Mouse (Mus musculus): Measurements from ENCODE around the gene Krba1. TPM values are rescaled to one million over a fixed set of nuclear protein-coding genes. Genes with fewer than 3 reads are reported as not detected.
A peak's percentile ranks its signal among the peaks of the same experiment; 100 is the strongest.

The Krba1 gene
- total RNA-seq, 2 experiments from 2014 or later, result 12.3 to 16.1 TPM

- DNase-seq, result no peak
Measured at GRCm38 (mm10) chr6:48424074-48424473, 28.7 kb downstream of the Krba1 start.

- no peak for DNase-seq
Measured at GRCm38 (mm10) chr6:48426956-48427355, 31.6 kb downstream of the Krba1 start.

GRCm38 (mm10) chr6:48428769-48429557 lies 33.6 kb downstream of the Krba1 start:
- DNase-seq, result no peak

- DNase-seq, result no peak
Measured at GRCm38 (mm10) chr6:48430748-48431147, 35.4 kb downstream of the Krba1 start.

- no peak for DNase-seq
Measured at GRCm38 (mm10) chr6:48432893-48433816, 37.8 kb downstream of the Krba1 start.

GRCm38 (mm10) chr6:48434651-48435050 lies 39.3 kb downstream of the Krba1 start:
- DNase-seq, result no peak

DNA sequence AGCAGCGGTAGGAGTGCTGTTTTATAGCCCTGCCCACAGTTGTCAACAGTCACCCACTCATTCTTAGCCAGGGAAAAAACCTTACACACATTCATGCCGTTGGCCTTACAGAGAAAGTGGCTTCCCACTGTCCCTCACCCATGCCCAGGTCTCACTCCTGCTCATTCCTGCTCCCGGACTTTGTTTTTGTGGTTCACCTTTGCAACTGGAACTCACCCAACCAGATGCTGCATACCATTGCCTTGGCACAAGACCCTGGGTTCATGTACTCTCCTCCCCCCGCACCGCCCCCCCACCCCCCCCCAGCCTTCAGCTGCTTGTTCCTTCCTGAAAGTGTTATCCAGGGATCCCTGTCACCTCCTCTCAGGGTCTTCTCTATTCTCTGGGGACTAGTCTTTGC lies 39.7 kb downstream of the Krba1 start:
- no peak for DNase-seq

DNA sequence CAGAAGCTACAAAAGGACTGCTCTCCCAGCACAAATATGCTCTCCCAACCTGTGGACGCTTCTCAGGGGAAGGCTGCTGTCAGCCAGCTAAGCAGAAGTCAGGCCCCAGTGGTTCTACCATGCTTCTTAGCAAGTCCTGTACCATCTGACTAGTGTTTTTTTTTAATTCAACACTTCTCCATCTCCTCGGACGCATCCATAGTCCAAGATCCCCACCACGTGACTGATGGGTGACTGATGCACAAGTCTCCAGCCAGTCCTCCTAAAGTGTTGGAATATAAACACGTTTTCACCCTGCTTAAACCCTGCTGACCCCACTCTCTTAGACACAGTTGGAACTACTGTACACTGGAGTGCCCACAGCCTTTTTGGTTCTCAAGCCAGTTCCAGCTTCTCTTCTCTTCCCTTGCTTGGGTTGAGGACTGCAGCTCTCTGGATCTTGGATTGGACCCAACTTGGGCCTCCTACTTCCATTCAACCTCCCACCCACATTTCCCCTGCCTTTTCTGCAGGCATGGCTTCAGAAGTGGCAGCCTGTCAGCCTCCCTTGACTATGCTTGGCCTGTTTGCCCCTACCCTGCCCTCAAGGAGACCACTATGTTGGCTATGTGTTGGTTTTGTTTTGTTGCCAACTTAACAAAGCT lies 40.4 kb downstream of the Krba1 start:
- DNase-seq, result no peak

GRCm38 (mm10) chr6:48437679-48438376 lies 42.4 kb downstream of the Krba1 start:
- no peak for DNase-seq

- DNase-seq, result no peak
Measured at GRCm38 (mm10) chr6:48438475-48439125, 43.2 kb downstream of the Krba1 start.

DNA sequence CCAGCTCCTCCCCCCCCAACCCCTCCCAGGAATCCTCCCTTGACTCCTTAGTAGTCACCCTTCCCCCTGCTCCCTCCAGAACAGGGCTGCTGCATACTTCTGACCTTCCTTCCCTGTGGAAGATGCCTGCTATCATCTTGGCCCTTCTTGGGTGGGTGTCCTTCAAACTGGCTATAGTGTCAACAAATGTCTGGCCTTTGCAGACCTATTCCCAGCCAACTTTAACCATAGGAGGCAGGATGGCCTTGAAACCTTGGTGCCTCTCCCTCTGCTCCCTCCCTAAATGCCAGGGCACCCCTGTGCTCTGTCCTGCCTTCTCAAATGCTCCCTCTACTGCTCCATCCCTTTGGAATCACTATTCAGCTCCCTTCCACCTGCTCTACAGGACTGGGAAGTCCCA lies 44.3 kb downstream of the Krba1 start:
- DNase-seq, result no peak

DNA sequence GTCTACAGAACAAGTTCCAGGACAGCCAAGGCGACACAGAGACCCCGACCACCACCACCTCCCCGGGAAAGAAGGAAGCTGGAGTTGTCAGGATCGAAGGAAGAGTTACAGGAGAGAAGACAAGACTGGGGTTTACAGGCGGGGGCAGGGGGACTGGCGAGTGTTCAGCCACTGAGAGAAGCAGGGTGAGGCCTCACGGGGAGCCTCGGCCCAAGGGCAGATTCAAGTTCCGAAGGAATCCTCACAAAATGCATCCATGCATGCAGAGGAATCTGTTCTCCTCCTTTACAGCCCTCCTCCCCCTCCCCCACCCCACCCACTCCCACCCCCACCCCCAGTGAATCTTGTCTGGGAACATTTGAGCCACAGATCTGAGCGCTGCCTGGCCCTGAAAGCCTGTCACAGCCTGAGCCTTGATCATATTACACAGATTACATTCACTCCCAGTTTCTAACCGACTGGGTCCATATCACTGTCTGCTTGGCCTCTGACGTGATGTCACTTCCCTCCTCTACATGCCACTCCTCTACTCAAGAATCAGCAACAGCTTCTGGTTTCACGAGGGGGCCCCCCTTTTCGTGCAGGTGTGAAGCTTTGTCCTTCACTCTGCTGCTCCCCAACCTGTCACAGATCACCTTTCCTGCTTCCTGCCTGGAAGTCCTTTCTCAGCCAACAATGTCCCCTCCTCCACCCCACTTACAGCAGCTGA lies 45.1 kb downstream of the Krba1 start:
- no peak for DNase-seq

GRCm38 (mm10) chr6:48443592-48444309 lies 48.4 kb downstream of the Krba1 start:
- peak; percentile 96 for DNase-seq

GRCm38 (mm10) chr6:48444310-48445180 lies 49.2 kb downstream of the Krba1 start:
- DNase-seq, result peak; percentile 80

DNA sequence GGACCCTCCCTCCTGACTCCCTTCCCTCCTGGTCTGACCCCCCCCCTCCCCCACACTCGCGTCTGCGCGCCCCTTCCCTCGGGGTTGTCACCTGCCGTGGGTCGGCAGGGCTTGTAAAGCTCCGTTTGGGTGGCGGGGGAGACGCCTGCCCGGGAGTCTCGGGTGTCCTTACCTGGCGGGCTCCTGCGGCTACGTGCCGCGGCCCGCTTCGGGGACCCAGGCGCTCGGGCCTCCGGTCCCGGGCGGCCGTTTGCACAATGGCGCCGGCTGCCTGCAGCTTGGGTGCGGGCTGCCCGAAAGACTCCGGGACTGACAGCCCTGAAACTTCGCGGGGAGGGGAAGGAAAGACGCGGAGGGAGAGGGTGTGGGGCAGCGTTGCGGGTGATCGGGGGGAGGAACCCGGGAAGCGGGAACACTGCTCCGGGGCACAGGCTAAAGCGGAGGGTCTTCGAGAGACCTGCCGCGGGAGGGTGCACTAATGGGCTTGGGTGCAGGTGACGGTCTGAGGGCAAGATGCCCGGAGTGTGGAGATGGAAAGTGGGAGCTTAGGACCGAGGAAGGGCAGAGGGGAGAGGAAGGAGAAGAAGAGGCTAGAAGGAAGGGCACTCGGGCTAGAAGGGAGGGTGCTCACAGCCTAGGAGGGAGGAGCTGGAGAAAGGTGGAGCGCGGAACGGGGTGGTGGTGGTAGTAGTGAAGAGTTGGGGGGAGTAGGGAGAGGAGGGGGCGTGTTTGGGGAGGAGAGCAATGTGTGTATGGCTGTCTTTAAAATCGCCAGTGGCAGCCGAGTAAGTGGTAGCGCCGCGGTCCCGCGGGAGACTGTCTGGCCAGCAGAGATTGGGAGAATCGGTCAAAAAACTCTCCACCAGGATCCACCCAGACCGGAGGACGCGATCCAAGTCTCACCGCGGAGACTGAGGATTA lies 50.1 kb downstream of the Krba1 start, which contains the start of gene Zfp467:
Gene Zfp467 (minus strand): TSS at position 645 of the 921 bp plus-strand sequence.
- peak; percentile 57 for DNase-seq

DNA sequence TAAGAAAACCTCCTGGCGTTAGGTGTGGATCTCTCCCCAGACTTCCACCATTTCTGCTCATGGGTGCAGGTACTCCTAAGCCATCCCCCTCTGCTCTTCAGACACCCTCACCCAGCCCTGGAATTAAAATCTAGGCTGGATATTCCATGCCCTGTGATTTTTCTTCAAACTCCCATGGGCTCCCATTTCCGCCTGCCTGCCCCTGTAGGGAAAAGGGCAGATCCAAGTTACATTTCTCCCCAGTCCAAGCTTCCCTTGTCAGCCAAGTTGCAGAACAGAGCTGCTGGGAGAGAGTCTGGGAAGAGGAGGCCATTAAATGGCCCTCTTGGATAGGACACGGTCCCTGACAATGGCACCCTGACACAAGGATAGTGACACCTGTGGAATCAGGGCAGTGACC lies 50.9 kb downstream of the Krba1 start:
- DNase-seq, result no peak

DNA sequence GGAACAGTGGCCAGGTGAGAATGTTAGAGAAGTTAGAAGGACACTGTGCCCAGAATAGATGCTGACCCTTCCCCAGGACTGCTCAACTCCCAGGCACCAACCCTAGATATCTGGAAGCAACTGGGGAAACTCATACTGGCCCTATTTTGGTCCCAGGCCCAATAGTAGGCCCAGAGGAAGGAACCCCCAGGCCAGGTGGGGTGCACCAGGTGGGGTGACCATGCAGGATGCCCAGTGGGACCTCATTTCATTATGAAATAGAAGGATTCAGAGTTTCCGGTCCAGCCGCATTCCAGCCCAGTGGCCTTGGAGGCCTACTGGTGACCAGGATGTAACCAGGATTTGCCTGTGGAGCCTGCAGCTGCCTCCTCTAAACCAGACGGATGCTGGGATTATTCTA lies 51.5 kb downstream of the Krba1 start:
- DNase-seq, result no peak

- no peak for DNase-seq
Measured at GRCm38 (mm10) chr6:48447929-48448328, 52.5 kb downstream of the Krba1 start, which contains the start of gene Sspo. TSS of gene Sspo (plus strand) at chr6:48448229.
